Mouse (Mus musculus) heart, embryonic 11.5 days (tissue): Measurements from ENCODE around the gene Krtap7-1. TPM values are rescaled to one million over a fixed set of nuclear protein-coding genes. Genes with fewer than 3 reads are reported as not detected.

Source experiments
- ATAC-seq: fragments of 200-750 bp; cut with Nextera tagmentation; replicated peaks from 2 replicates; pipeline ENCODE4 v1.8.0; 2017; ENCODE audit warnings: moderate library complexity; ENCODE audit not compliant: insufficient number of reproducible peaks, low FRiP score, low TSS enrichment
- H3K27ac ChIP-seq: fragments of 300-500 bp; sonication (generic); 2 replicates; pipeline ENCODE4 v1.5.1; 2014; ENCODE audit warnings: mild to moderate bottlenecking, low read depth, low read length
- H3K27me3 ChIP-seq: fragments of 300-500 bp; sonication (generic); 2 replicates; pipeline ENCODE4 v1.6.1; 2014; ENCODE audit warnings: mild to moderate bottlenecking, low read length, mixed read lengths; ENCODE audit not compliant: control insufficient read depth, insufficient read depth
- H3K36me3 ChIP-seq: fragments of 300-500 bp; sonication (generic); 2 replicates; pipeline ENCODE4 v1.6.1; 2014; ENCODE audit warnings: mild to moderate bottlenecking, low read length, moderate library complexity, mixed read lengths; ENCODE audit not compliant: control insufficient read depth, insufficient read depth
- H3K4me1 ChIP-seq: fragments of 300-500 bp; sonication (generic); 2 replicates; pipeline ENCODE4 v1.6.1; 2014; ENCODE audit warnings: low read length; ENCODE audit not compliant: control insufficient read depth, insufficient read depth
- H3K4me2 ChIP-seq: fragments of 300-500 bp; sonication (generic); 2 replicates; pipeline ENCODE4 v1.6.1; 2014; ENCODE audit warnings: mild to moderate bottlenecking, moderate library complexity
- H3K4me3 ChIP-seq: fragments of 300-500 bp; sonication (generic); 2 replicates; pipeline ENCODE4 v1.5.1; 2014; ENCODE audit warnings: low read depth, low read length
- H3K9ac ChIP-seq: fragments of 300-500 bp; sonication (generic); 2 replicates; pipeline ENCODE4 v1.6.1; 2014; ENCODE audit warnings: mild to moderate bottlenecking, low read depth, low read length, moderate library complexity
- H3K9me3 ChIP-seq: fragments of 300-500 bp; sonication (generic); replicated peaks from 2 replicates; pipeline ENCODE4 v1.6.1; 2016; ENCODE audit warnings: low read length; ENCODE audit not compliant: control insufficient read depth
- WGBS: fragments of 180-500 bp; shearing (Covaris S2); extraction: QIAGEN DNeasy Blood & Tissue Kit; methylation state at CpG from one replicate; pipeline ENCODE4 v1.1.7; 2014; ENCODE audit not compliant: insufficient replicate concordance; 5-methylcytosine and 5-hydroxymethylcytosine counted together
- polyA plus RNA-seq: library from polyadenylated mRNA; unstranded; fragments of >200 nt; fragmentation: Nextera tagmentation; extraction: Ambion mirVana; gene quantifications from 2 replicates; pipeline ENCODE4 v1.2.1, GENCODE M21; 2014

The Krtap7-1 gene
- polyA plus RNA-seq, 1 experiment from 2014 or later = not detected

GRCm38 (mm10) chr16:89477679-89478314, 30.3 kb downstream of the Krtap7-1 start:
- H3K36me3 ChIP-seq = no peaks in the 10 kb centered on the region
- H3K4me2 ChIP-seq = no peak overlapping the region
- H3K27me3 ChIP-seq = no peaks in the 10 kb centered on the region
- H3K9me3 ChIP-seq = no peaks in the 10 kb centered on the region
- H3K9ac ChIP-seq = no peak overlapping the region
- no peak for ATAC-seq
- H3K27ac ChIP-seq = no peak overlapping the region
- H3K4me3 ChIP-seq = no peak overlapping the region
- 80% methylated on average over 12 of the region's 12 CpGs for WGBS
- H3K4me1 ChIP-seq = no peaks in the 10 kb centered on the region

GRCm38 (mm10) chr16:89461189-89461588, 46.9 kb downstream of the Krtap7-1 start:
- Histone ChIP-seq H3K9me3 (no peaks in the 10 kb centered on the region), H3K27ac (no peak overlapping the region), H3K36me3 (no peaks in the 10 kb centered on the region), H3K4me3 (no peak overlapping the region), H3K9ac (no peak overlapping the region), H3K27me3 (no peaks in the 10 kb centered on the region), H3K4me2 (no peak overlapping the region), H3K4me1 (no peaks in the 10 kb centered on the region)
- ATAC-seq = 0 out of 2 replicates have a peak, but pooled peaks have one; percentile 57
- 57% methylated on average over 5 of the region's 5 CpGs for WGBS

Other genes starting within 250 kb of the Krtap7-1 start
- not detected in 2 replicates for gene Krtap21-1, start 104.5 kb downstream of the Krtap7-1 start, polyA plus RNA-seq
- not detected in 2 replicates for gene Krtap6-2, start 88.2 kb downstream of the Krtap7-1 start, polyA plus RNA-seq
- gene Krtap8-1, start 20.4 kb downstream of the Krtap7-1 start, polyA plus RNA-seq = not detected in 2 replicates
- not detected in 2 replicates for gene Krtap11-1, start 62.9 kb upstream of the Krtap7-1 start, polyA plus RNA-seq